Mouse (Mus musculus): Measurements from ENCODE around the gene Wdr70.

Wdr70 gene

GRCm38 (mm10) chr15:7857418-7857817 is 241.6 kb downstream of the Wdr70 start:
- no peak for DNase-seq

DNA sequence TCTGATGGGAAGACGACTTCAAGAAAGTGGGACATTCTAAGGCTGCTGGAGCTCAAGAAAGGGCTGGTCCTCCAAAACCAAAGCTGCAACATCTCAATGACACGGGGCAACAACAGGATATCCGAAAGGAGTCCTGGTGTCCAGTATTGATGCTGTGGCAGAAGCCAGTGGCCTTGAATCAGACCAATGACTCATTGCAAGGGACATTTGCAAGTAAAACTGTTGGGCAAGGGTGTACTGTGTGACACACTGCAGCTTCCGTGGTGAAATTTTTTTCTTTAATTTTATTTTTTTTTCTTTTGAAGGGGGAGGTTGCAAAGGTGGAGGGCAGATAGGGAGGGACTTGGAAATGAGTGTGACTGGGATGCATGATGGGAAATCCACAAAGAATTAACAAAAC is 256.6 kb downstream of the Wdr70 start:
- no peak for DNase-seq

DNA sequence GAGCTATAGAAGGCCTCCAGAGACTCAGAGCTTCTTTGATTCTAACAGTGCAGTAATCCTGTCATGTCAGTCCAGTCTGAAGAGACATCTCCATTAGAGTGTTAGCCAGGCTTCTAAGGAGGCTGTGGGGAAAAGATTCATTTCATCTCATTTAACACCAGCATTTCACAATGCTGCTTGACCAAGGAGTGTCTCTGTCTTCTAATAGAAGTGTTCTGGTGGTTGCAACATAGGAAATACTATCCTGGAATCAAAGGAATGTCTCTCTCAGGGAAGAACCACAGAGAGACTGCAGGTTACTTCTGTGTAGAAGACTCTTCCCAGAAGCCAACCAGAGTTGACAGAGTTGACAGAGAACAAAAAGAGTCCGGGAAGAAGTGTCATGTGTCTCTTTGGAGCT is 257.3 kb downstream of the Wdr70 start:
- DNase-seq: no peak

- no peak for DNase-seq
Observed at GRCm38 (mm10) chr15:7838921-7839309, 260.1 kb downstream of the Wdr70 start.

GRCm38 (mm10) chr15:7838060-7838920 is 260.7 kb downstream of the Wdr70 start:
- no peak for DNase-seq

GRCm38 (mm10) chr15:7835404-7835803 is 263.6 kb downstream of the Wdr70 start:
- peak; percentile 36 to 53 for DNase-seq

- no peak for DNase-seq
Observed at GRCm38 (mm10) chr15:7825530-7825929, 273.5 kb downstream of the Wdr70 start.

- DNase-seq: no peak
Observed at GRCm38 (mm10) chr15:7823886-7824285, 275.1 kb downstream of the Wdr70 start.
